Mouse (Mus musculus): Measurements from ENCODE around the gene Olfr191.

DNA sequence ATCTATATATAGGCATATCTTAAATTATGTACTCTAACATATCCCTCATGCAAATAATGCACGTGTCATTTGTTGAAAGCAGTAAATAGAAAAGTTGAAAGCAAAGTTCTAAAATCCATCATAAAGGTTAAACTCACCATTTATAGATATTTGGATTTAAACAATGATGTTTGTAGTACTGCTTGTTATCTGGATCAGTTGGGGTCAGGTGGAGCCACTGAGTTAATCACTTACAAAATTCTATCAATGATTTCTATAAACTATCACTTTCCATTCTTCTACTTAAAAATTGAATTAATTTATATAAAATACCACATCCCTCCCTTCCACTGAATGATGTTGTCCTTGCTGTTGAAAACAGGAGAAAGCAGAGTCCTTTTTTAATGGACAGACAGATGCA, 40.8 kb downstream of the Olfr191 start:
- TF ChIP-seq CTCF (IDR thresholded peaks at IDR 0.05; ENCODE audit: low read depth) (no peak), EP300 (IDR thresholded peaks at IDR 0.05; ENCODE audit: low read depth) (no peak)

Measured in liver, postnatal 0 days (tissue).